Mouse (Mus musculus): Measurements from ENCODE around the gene Smad3. TPM values are rescaled to one million over a fixed set of nuclear protein-coding genes. Genes with fewer than 3 reads are reported as not detected.
A peak's percentile ranks its signal among the peaks of the same experiment; 100 is the strongest.

Gene Smad3
- total RNA-seq, 2 experiments from 2014 or later: 58.2 to 62.5 TPM

GRCm38 (mm10) chr9:63747645-63748295 is 10.0 kb downstream of the Smad3 start:
- DNase-seq (ENCODE audit: low spot score in 2 of 2): no peak

DNA sequence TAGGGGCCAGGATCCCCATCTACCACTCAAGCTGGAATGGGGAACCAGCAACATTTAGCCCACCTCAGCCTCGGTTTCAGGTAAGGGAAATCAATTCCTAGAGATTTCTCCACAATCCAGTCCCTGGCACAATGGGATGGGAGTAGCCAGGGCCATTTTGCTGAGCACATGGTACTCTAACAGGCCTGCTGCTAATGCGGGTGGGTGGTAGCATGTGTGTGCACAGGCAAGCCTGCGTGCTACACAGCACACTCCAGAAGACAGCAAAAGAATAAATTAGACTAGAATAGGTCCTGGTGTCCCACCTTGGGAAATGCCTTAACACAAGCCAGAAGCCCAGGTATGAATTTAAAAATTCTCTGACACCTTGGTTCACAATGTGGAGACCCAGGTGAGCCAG is 10.8 kb downstream of the Smad3 start:
- peak in 1 of 2 experiments; percentile 51 for DNase-seq (ENCODE audit: low spot score in 2 of 2)

DNA sequence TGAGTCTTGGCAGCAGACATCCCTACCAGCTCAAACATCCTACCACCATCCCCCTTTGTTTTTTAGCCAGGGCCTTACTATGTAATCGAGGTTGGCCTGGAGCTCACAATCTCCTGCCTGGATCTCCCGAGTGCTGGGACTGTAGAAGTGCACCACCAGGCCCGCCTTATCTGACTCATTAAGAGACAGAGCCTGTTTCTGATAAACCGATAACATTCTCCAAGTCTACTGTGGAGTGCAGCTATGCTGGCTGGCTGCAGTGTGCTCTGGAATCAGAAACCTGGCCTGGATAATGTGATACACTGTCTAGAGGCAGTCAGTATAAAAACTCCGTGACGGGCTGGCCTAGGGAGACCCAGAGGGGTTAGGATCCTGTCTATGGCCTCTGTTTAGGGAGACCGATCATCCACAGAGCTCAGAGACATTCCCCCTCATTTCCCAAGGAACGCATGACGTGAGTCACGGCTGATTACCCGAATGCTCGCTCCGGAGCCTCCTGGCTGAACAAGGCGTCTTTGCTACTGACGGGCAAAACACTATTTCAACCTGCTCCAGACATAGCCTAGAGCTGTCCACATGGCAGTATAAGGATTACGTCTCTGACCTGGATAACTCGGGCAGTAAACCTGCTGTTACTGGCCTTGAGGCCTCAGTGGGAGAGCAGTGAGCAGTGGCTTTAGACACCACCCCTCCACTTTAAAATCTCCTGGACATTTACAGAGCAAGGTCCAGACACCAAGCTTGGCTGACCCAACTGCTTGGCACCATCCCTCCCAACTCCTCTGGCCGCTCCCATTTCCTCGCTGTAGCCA is 11.8 kb downstream of the Smad3 start:
- no peak for DNase-seq (ENCODE audit: low spot score in 2 of 2)

DNA sequence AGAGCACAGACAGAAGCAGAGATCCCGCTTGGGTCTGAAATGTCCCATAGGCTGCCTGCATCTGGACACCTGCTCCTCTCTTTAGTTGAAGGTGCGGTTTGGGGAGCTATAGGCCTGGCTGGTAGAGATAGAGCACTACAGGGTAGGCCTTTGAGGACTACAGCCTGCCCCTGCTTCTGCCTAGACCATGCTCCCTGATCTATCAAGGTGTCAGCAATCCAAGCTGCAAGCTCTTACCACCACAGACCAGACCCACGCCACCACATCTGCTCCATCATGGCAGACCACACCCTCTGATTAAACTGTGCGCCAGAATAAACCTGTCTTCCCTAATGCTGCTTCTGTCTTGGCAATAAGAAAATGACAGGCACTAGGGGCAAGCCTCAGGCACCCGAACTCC is 13.2 kb downstream of the Smad3 start:
- DNase-seq (ENCODE audit: low spot score in 2 of 2): no peak

DNA sequence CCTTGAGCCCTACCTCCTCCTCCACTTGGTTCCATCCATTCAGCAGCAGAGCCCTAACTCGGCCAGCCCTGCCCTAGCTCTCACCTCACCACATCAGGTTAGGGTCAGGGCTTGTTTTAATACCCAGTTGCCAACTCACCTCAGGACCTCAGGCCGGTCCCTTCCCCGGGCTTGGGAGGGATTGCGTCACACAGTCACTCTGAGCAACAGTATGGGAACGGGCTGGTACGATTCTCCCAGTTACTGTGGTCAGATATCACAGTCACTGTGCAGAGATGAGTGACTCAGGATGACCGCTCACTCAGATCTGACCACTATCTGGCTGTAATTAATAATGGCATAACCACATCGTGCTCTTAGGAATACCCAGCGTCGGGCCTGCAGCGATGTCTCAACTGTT is 14.0 kb downstream of the Smad3 start:
- no peak for DNase-seq (ENCODE audit: low spot score in 2 of 2)

- peak in 1 of 2 experiments; percentile 58 for DNase-seq (ENCODE audit: low spot score in 2 of 2)
These were observed 14.7 kb downstream of the Smad3 start for GRCm38 (mm10) chr9:63742887-63743660.

DNA sequence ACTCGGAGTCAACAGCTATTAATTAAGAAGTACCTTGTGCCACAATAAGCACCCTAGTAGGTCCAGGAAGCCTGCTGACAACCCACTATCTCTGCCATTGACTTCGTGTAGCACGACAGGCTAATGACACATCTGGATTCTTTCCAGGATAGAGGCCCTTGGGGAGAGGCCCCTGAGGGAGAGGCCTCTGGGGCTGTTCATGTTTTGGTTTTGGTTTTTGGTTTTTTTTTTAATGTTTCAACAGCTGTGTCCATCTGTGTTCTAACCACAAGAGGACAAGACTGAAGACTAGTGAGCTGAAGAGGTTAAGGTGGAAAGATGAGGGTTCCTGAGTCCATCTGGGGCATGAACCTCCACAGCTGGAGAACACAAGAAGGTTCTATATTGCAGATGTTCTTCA is 15.5 kb downstream of the Smad3 start:
- DNase-seq (ENCODE audit: low spot score in 2 of 2): no peak

- no peak for DNase-seq (ENCODE audit: low spot score in 2 of 2)
These were observed 16.0 kb downstream of the Smad3 start for GRCm38 (mm10) chr9:63741792-63742191.

- DNase-seq (ENCODE audit: low spot score in 2 of 2): no peak
These were observed 17.4 kb downstream of the Smad3 start for GRCm38 (mm10) chr9:63740320-63740841.

GRCm38 (mm10) chr9:63738830-63739229 is 19.0 kb downstream of the Smad3 start:
- no peak for DNase-seq (ENCODE audit: low spot score in 2 of 2)

- no peak for DNase-seq (ENCODE audit: low spot score in 2 of 2)
These were observed 19.6 kb downstream of the Smad3 start for GRCm38 (mm10) chr9:63738086-63738701.

DNA sequence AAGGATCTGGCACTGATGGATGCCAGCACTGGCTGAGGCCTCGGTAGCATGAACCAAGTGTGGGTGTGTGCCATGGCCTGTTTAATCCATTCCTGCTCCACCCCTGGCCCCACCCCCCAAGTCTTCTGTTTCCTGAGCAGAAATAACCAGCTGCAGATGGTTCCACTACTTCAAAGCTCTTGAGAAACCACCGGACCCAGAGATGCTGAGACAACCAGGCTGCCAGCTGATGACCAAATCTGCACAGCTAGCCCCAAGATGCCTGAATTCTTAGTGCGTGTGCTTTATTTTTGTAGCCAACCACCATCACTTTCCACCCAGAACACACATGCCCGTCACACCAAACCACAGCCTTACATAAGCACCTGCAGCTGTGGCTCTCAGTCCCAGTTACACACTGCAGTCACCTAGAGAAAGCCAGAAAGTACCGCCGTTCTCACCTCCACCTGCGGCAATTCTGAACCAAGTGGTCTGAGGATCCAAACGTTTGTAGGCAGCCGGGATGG is 20.3 kb downstream of the Smad3 start:
- DNase-seq (ENCODE audit: low spot score in 2 of 2): no peak

- no peak for DNase-seq (ENCODE audit: low spot score in 2 of 2)
These were observed 23.5 kb downstream of the Smad3 start for GRCm38 (mm10) chr9:63734261-63734660.

- DNase-seq (ENCODE audit: low spot score in 2 of 2): no peak
These were observed 25.1 kb downstream of the Smad3 start for GRCm38 (mm10) chr9:63732700-63733099.

GRCm38 (mm10) chr9:63731114-63731828 is 26.5 kb downstream of the Smad3 start:
- no peak for DNase-seq (ENCODE audit: low spot score in 2 of 2)

GRCm38 (mm10) chr9:63728969-63729368 is 28.8 kb downstream of the Smad3 start:
- DNase-seq (ENCODE audit: low spot score in 2 of 2): no peak

GRCm38 (mm10) chr9:63727070-63727469 is 30.7 kb downstream of the Smad3 start:
- DNase-seq (ENCODE audit: low spot score in 2 of 2): no peak

DNA sequence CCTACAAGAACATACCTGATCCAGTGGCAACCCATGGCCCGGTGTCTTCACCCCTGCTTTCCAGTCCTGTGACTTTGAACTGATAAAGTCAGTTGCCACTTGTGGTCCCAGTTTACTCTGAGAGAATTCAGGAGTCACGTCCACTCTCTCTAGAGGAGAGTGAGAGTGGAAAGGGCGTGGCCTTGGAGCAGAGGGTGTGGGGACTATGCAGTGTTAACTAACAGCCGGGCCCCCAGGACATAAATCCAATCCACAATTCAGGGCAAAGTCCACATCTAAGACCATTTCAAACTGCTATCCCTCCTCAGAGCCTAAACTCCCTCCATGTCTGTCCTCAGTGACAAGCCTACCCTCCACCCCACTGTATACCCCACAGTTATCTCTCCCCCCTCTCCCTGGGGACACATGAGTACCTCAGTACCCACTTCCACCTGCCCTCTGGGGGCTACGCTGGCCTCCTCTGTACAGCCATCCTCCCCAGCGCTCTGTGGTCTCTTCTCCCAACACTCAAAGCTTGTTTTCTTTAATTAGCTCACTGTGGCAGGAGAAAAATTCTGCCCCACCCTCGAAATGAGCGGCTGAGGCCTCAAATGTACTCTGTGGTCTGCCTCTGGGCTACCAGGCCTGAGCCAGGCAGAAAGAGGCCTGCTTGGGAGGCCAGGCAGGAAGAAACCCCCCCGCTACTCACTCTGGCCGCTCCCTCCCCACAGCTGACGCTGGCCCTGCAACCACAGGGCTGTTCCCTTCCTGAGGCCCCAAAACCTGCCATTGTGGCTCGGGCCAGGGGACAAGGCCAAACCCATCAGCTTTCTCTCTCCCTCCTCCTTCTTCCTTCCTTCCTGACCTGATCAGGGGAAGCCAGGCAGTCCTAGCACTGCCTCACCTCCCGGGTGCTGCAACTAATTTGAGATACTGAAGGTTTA is 31.4 kb downstream of the Smad3 start:
- DNase-seq (ENCODE audit: low spot score in 2 of 2): no peak

GRCm38 (mm10) chr9:63724750-63725149 is 33.0 kb downstream of the Smad3 start:
- DNase-seq (ENCODE audit: low spot score in 2 of 2): no peak
